Mouse (Mus musculus) layer of hippocampus, postnatal 10 days (tissue): ENCODE measurements around the gene Ddit4. TPM values are rescaled to one million over a fixed set of nuclear protein-coding genes. Genes with fewer than 3 reads are reported as not detected.
A peak's percentile ranks its signal among the peaks of the same experiment; 100 is the strongest.

ENCODE experiments used
- DNase-seq, 2 experiments: peaks; one replicate each; pipeline ENCODE4 v3.0.0; 2021; ENCODE audit warnings: low spot score in 2 of 2
- total RNA-seq, 2 experiments: library from RNA; stranded (reverse); gene quantifications; 2 replicates each; pipeline ENCODE4 v1.2.3; 2021

Gene Ddit4
- total RNA-seq, 2 experiments from 2014 or later, result 73.6 to 94.2 TPM

- peak; percentile 61 to 64 for DNase-seq
Observed at GRCm38 (mm10) chr10:59920810-59921681, 30.6 kb downstream of the Ddit4 start.

GRCm38 (mm10) chr10:59920485-59920809, 31.2 kb downstream of the Ddit4 start:
- no peak for DNase-seq

GRCm38 (mm10) chr10:59919494-59920181, 32.0 kb downstream of the Ddit4 start:
- no peak for DNase-seq

- DNase-seq, result no peak
Observed at GRCm38 (mm10) chr10:59918111-59918510, 33.5 kb downstream of the Ddit4 start.

GRCm38 (mm10) chr10:59916649-59917048, 35.0 kb downstream of the Ddit4 start:
- no peak for DNase-seq

- DNase-seq, result no peak
Observed at GRCm38 (mm10) chr10:59916159-59916558, 35.5 kb downstream of the Ddit4 start.

GRCm38 (mm10) chr10:59915196-59915962, 36.3 kb downstream of the Ddit4 start:
- DNase-seq, result no peak

GRCm38 (mm10) chr10:59911561-59912198, 40.0 kb downstream of the Ddit4 start:
- DNase-seq, result no peak

- peak in 1 of 2 experiments; percentile 40 for DNase-seq
Observed at GRCm38 (mm10) chr10:59911091-59911490, 40.5 kb downstream of the Ddit4 start.

GRCm38 (mm10) chr10:59909357-59909847, 42.2 kb downstream of the Ddit4 start:
- no peak for DNase-seq

- no peak for DNase-seq
Observed at GRCm38 (mm10) chr10:59908776-59909315, 42.8 kb downstream of the Ddit4 start.

GRCm38 (mm10) chr10:59907695-59908299, 43.8 kb downstream of the Ddit4 start:
- no peak for DNase-seq

- no peak for DNase-seq
Observed at GRCm38 (mm10) chr10:59907080-59907609, 44.5 kb downstream of the Ddit4 start.

- DNase-seq, result no peak
Observed at GRCm38 (mm10) chr10:59903170-59903569, 48.5 kb downstream of the Ddit4 start.

- no peak for DNase-seq
Observed at GRCm38 (mm10) chr10:59902606-59902990, 49.0 kb downstream of the Ddit4 start.

GRCm38 (mm10) chr10:59901986-59902605, 49.5 kb downstream of the Ddit4 start:
- DNase-seq, result no peak

- DNase-seq, result no peak
Observed at GRCm38 (mm10) chr10:59901463-59901862, 50.2 kb downstream of the Ddit4 start.

- DNase-seq, result no peak
Observed at GRCm38 (mm10) chr10:59900939-59901338, 50.7 kb downstream of the Ddit4 start.

- DNase-seq, result no peak
Observed at GRCm38 (mm10) chr10:59900174-59900435, 51.5 kb downstream of the Ddit4 start.
